Mouse (Mus musculus) E14TG2a.4 (cell line): ENCODE measurements around the gene Nrxn3.

Source experiments
- CTCF ChIP-seq: conservative IDR thresholded peaks from 2 replicates; pipeline ENCODE4 v1.5.1; 2014; ENCODE audit warnings: low read length
- NANOG ChIP-seq: IDR thresholded peaks from 2 replicates; pipeline ENCODE4 v1.6.1; 2014; ENCODE audit warnings: borderline replicate concordance, low read length, mixed read lengths
- POU5F1 ChIP-seq: IDR thresholded peaks from 2 replicates; pipeline ENCODE4 v1.6.1; 2014; ENCODE audit warnings: low read length, borderline replicate concordance

GRCm38 (mm10) chr12:89661219-89661618, 938.5 kb downstream of the Nrxn3 start:
- TF ChIP-seq POU5F1 (no peak), CTCF (no peak), NANOG (no peak)
